Mouse (Mus musculus) testis, adult 2 months (tissue): Measurements from ENCODE around the gene Igsf8.

Experiments
- CTCF ChIP-seq: fragments of 200-500 bp; IDR thresholded peaks from 2 replicates; pipeline ENCODE4 v1.5.1; 2012; ENCODE audit warnings: low read depth, mild to moderate bottlenecking, inconsistent platforms, low read length, moderate library complexity; ENCODE audit not compliant: control insufficient read depth, insufficient read depth, insufficient replicate concordance
- POLR2A ChIP-seq: fragments of 200-500 bp; IDR thresholded peaks from 2 replicates; pipeline ENCODE4 v1.6.1; 2012; ENCODE audit warnings: low read depth, mild to moderate bottlenecking, inconsistent platforms, low read length, moderate library complexity; ENCODE audit not compliant: control insufficient read depth

- TF ChIP-seq CTCF (no peak), POLR2A (no peak)
Measured at GRCm38 (mm10) chr1:172293449-172293848, 32.0 kb downstream of the Igsf8 start.
